Mouse (Mus musculus) retina, adult 2 months (tissue): ENCODE measurements around the gene Gm4302.
"Not testable (repeated sequence)": the region's sequence is repeated elsewhere in the genome, so short reads cannot be mapped to it uniquely, and the experiment has no call there.

Experiments used
- DNase-seq: peaks from one replicate; pipeline ENCODE4 v3.0.0-alpha.2; 2012; ENCODE audit warnings: low read depth, low spot score

Gene Gm4302

DNA sequence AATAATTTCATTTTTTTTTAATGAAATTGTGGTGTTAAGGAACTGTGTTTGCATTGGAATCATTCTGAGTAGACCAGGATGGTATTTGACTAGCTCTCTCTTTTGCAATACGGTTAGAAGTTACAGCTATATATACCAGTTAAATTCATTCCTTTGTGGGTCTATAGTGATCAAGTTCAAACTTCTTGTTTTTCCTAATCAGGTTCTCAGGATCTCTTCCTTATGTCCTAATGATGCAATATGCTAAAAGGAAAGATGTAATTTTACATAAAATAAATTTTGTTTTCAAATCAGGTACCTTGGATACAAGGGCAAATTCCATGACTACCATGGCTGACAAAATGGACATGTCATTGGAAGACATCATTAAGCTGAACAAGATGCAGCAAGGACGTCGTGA, at the start of gene Gm4302:
Gene Gm4302, plus strand, starts transcription at position 301 of the 400 bp plus-strand sequence.
- not testable (repeated sequence) for DNase-seq

DNA sequence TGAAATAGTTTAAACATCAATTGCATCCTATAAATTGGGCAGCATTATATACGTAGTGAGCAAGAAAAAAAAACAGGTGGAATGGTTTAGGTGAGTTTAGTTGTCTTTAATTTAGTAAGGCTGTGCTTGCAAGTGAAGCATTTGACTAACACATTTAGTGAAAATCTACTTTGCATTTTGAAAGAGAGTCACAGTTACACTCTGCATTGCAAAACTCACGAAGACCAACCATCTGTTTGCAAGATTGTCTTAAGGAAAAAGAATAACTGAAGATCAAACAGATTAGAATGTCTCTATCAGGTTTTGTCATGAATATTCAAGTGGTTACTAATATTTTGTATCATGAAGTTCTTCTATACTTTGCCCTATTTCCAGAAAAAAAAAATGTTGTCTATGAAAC, 44.5 kb upstream of the Gm4302 start:
- no peak for DNase-seq

DNA sequence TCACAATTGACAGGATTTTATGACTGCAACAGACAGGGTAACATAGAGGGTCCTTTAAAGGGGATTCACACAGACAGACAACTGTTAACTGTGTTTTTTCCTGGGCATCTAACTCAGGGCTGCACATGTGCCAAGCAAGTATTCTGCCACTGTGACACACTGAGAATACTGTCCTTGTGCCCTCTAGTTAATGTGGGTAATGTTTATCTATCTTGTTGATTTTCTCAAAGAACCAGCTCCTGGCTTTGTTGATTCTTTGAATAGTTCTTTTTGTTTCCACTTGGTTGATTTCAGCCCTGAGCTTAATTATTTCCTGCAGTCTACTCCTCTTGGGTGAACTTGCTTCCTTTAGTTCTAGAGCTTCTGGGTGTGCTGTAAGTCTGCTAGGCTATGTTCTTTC, 40.5 kb upstream of the Gm4302 start:
- DNase-seq, result not testable (repeated sequence)

GRCm38 (mm10) chr10:100335376-100335775, 5.3 kb upstream of the Gm4302 start, which contains the start of gene Gm4301:
Gm4301 (plus strand) TSS chr10:100335676.
- not testable (repeated sequence) for DNase-seq

GRCm38 (mm10) chr10:100345672-100346071, 5.0 kb downstream of the Gm4302 start, which contains the start of gene Gm4303:
Gm4303 (plus strand) TSS chr10:100345972.
- DNase-seq, result not testable (repeated sequence)

GRCm38 (mm10) chr10:100350793-100351192, 10.2 kb downstream of the Gm4302 start, which contains the start of gene Gm4305:
Gm4305 (plus strand) TSS chr10:100351093.
- not testable (repeated sequence) for DNase-seq

DNA sequence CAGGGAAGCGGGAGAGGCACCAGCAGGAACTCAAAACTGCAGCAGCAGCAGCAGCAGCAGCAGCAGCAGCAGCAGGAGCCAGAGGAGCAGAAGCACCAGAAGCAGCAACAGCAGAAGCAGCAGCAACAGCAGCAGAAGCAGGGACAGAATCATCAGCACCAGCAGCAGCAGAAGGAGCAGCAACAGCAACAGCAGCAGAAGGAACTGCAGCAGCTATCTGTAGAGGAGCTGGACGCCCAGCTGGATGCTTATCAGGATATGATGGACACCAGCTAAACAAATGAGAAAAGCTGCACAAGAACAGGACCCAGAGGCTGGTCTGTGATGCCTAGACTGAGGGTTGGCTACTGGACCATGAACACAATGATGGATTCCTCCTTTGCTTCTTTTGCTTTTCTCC, 16.2 kb downstream of the Gm4302 start:
- DNase-seq, result not testable (repeated sequence)

GRCm38 (mm10) chr10:100361038-100361437, 20.4 kb downstream of the Gm4302 start, which contains the start of gene Gm4307:
Gm4307 (plus strand) TSS chr10:100361338.
- DNase-seq, result not testable (repeated sequence)

DNA sequence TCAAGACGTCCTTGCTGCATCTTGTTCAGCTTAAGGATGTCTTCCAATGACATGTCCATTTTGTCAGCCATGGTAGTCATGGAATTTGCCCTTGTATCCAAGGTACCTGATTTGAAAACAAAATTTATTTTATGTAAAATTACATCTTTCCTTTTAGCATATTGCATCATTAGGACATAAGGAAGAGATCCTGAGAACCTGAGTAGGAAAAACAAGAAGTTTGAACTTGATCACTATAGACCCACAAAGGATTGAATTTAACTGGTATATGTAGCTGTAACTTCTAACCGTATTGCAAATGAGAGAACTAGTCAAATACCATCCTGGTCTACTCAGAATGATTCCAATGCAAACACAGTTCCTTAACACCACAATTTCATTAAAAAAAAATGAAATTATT, 41.8 kb downstream of the Gm4302 start, which contains the start of gene Gm4312:
Gene Gm4312, minus strand, starts transcription at position 101 of the 400 bp plus-strand sequence.
- DNase-seq, result not testable (repeated sequence)
